Mouse (Mus musculus) thymus, adult 2 months (tissue): ENCODE measurements around the gene Nutf2.

ENCODE experiments used
- CTCF ChIP-seq: fragments of 200-500 bp; IDR thresholded peaks from 2 replicates; pipeline ENCODE4 v1.5.1; 2012; ENCODE audit warnings: mild to moderate bottlenecking, control low read depth, low read length, moderate library complexity, borderline replicate concordance; ENCODE audit not compliant: control insufficient read depth, poor library complexity, insufficient read depth; ENCODE audit errors: extremely low read depth
- POLR2A ChIP-seq: fragments of 200-500 bp; IDR thresholded peaks from 2 replicates; pipeline ENCODE4 v1.6.1; 2012; ENCODE audit warnings: mild to moderate bottlenecking, low read length, control low read depth, moderate library complexity; ENCODE audit not compliant: control insufficient read depth, poor library complexity, insufficient read depth; ENCODE audit errors: extremely low read depth

DNA sequence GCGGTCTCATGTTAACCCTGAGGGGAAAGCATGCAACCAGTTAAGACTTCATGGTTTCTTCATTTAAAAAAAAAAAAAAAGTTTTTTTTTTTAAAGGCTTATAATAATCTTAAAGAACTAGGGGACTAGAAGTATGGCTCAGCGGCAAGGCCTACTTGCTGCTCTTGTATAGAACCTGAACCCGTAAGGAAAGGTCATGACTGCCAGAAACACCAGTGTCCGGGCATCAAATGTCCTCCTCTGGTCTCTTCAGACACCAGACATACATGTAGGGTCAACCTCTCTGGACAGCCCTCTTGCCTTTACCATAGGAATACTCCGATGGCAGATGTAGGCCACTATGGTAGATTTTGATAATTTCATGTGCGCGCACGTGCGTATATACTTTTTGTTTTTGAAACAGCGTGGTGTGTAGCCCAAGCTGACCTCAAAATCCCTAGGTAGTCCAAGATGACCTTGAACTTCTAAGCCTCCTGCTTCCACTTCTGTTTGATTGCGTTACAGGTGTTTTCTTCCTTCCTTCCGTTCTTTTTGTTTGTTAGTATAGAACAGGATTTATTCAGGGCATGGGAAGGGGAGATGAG lies 8.1 kb upstream of the Nutf2 start:
- TF ChIP-seq CTCF (no peak), POLR2A (no peak)
